In the genomic region with DNA sequence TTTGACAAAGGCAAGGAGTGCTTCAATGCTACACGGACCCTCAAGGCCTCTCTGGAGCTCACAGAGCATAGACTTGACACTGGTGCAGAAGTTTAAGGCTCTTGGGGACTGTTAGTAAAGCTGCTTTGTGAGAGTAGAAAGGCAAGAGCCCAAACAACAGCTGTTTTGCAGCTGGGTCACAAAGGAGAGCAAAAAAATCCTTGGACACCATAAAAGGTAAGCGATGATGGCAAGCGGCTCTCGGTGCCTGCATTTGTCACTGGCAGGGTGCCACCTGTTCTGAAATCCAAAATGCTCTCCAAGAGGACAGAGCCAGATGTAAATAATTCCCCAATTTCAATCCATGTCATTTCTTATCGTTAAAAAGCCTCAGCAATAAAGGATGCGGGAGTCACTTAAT, we compare ENCODE assay signal across 8 mouse cellular contexts.
DNase-seq lines count a peak whose midpoint lies in the region; ATAC-seq lines count a peak whose summit lies in the region.

No protein-coding gene starts in this region.

- DNase-seq in adrenal gland, postnatal 14 days: peak; percentile 21
- DNase-seq in adrenal gland, adult 8-10 months: no peak
- peak; percentile 55 for DNase-seq in cerebellum, adult 18-20 months
- peak; percentile 45 to 60 for DNase-seq in heart, postnatal 14 days
- peak; percentile 8 for DNase-seq in lung, postnatal 25 days (ENCODE audit: low spot score)
- no peak for DNase-seq in frontal cortex, postnatal 10 days (ENCODE audit: low spot score in 2 of 2)

- no peak for ATAC-seq in hindbrain, embryonic 12.5 days (ENCODE audit: low FRiP score)
- no peak for ATAC-seq in monocyte, adult 5-6 weeks (replicated peaks; ENCODE audit: insufficient number of reproducible peaks, low FRiP score, low TSS enrichment, poor library complexity, severe bottlenecking)

- H3K9me3 ChIP-seq in hindbrain, embryonic 12.5 days (replicated peaks): no peaks in the 10 kb centered on the region

- 82% methylated on average over 6 of the region's 6 CpGs for WGBS in hindbrain, embryonic 12.5 days

- intact Hi-C loops in heart, postnatal 14 days (cut with DNase I): no loop called here

- no peak overlapping the region for H3K9ac ChIP-seq in hindbrain, embryonic 12.5 days

- H3K36me3 ChIP-seq in hindbrain, embryonic 12.5 days: no peaks in the 10 kb centered on the region

- no peaks in the 10 kb centered on the region for H3K27me3 ChIP-seq in hindbrain, embryonic 12.5 days

- H3K4me1 ChIP-seq in hindbrain, embryonic 12.5 days: no peaks in the 10 kb centered on the region

- H3K4me2 ChIP-seq in hindbrain, embryonic 12.5 days (replicated peaks): no peak overlapping the region

- H3K27ac ChIP-seq in hindbrain, embryonic 12.5 days: no peak overlapping the region

- H3K4me3 ChIP-seq in hindbrain, embryonic 12.5 days: no peak overlapping the region

Comparison
In these comparisons a context has a peak if more than half of its experiments do, and no peak if none do; other contexts are left out.
1. DNase-seq: peak in adrenal gland, postnatal 14 days (single experiment), cerebellum, adult 18-20 months (2 of 2), heart, postnatal 14 days (2 of 2) and lung, postnatal 25 days (single experiment); none in adrenal gland, adult 8-10 months (single experiment) and frontal cortex, postnatal 10 days (0 of 2).